ENCODE assay signal across 11 mouse cellular contexts in the genomic region with DNA sequence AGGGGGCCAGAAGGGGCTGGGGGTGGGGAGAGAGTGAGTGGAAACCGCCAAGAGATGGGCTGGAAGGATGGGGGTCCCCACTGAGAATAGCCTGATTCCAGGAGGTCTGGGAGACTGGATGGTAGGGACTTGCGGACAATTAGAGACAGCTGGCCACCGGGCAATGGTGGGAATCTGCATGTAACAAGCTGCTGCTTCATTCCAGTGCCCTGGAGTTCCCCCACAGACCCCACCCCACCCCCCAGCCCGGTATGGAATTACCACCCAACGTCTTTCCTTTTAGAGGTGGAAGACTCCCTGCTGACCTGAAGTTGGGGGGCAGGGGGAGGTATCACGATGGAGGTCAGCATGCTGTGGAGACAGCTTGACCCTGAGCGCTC. TPM values are rescaled to one million over a fixed set of nuclear protein-coding genes. Genes with fewer than 3 reads are reported as not detected.
DNase-seq lines count a peak whose midpoint lies in the region; ATAC-seq and TF ChIP-seq lines count a peak whose summit lies in the region.
"Had no signal": no experiment of that assay in that cellular context is flagged by ENCODE, and none has a peak within 500 bp of the region (broad histone marks: within the 10 kb centered on the region; RNA-seq: fewer than 3 reads in every experiment).

No protein-coding gene starts in this region.

- intact Hi-C loops in heart, postnatal 10 days (cut with DNase I), result loop anchor here (5.0 kb wide), 1 partner anchor 106 kb away; no protein-coding TSS in a partner anchor

- no peaks in the 10 kb centered on the region for H3K9me3 ChIP-seq in heart, embryonic 10.5 days
- H3K9me3 ChIP-seq in CH12.LX (replicated peaks; ENCODE audit: low read length), result no peaks in the 10 kb centered on the region
- H3K9me3 ChIP-seq in forebrain, embryonic 15.5 days, result no peaks in the 10 kb centered on the region
- H3K9me3 ChIP-seq in liver, embryonic 13.5 days (replicated peaks), result no peaks in the 10 kb centered on the region

- H3K4me1 ChIP-seq in heart, embryonic 10.5 days, result peaks cover 86% of the 10 kb centered on the region
- H3K4me1 ChIP-seq in CH12.LX (ENCODE audit: control insufficient read depth in 1 of 2, insufficient read depth in 2 of 2), result peaks cover 18 to 32% of the 10 kb centered on the region in 2 experiments
- peaks cover 79% of the 10 kb centered on the region for H3K4me1 ChIP-seq in forebrain, embryonic 15.5 days
- peaks cover 79% of the 10 kb centered on the region for H3K4me1 ChIP-seq in liver, embryonic 13.5 days (replicated peaks)

- no peak for TF ChIP-seq CTCF in CH12.LX (conservative IDR thresholded peaks at IDR 0.05 in 1 of 2, IDR thresholded peaks at IDR 0.05 in 1 of 2; ENCODE audit: low read depth in 2 of 2, low read length in 2 of 2)

- no peaks in the 10 kb centered on the region for H3K79me2 ChIP-seq in CH12.LX (replicated peaks; ENCODE audit: control insufficient read depth, extremely low read depth, insufficient read depth, poor library complexity, severe bottlenecking)

- no peak for TF ChIP-seq EP300 in CH12.LX (IDR thresholded peaks at IDR 0.05; ENCODE audit: low read length)

- WGBS in heart, embryonic 10.5 days, result 3% methylated on average over 7 of the region's 7 CpGs
- WGBS in forebrain, embryonic 15.5 days, result 3% methylated on average over 7 of the region's 7 CpGs
- WGBS in liver, embryonic 13.5 days (ENCODE audit: insufficient replicate concordance), result 2% methylated on average over 7 of the region's 7 CpGs

- peak overlapping the region; percentile 17 for H3K4me2 ChIP-seq in CH12.LX (ENCODE audit: insufficient read depth, low read depth, poor library complexity, severe bottlenecking)
- peak overlapping the region; percentile 17 for H3K4me2 ChIP-seq in forebrain, embryonic 15.5 days (replicated peaks)
- H3K4me2 ChIP-seq in liver, embryonic 13.5 days, result peak overlapping the region; percentile 66

- no peak for TF ChIP-seq RAD21 in CH12.LX (IDR thresholded peaks at IDR 0.05; ENCODE audit: low read depth, low read length)

- peak overlapping the region; percentile 53 for H3K4me3 ChIP-seq in heart, embryonic 10.5 days
- H3K4me3 ChIP-seq in CH12.LX (replicated peaks in 1 of 3; ENCODE audit: low read depth in 2 of 3, low read length in 2 of 3, poor library complexity in 1 of 3), result no peak overlapping the region
- H3K4me3 ChIP-seq in forebrain, embryonic 15.5 days, result no peak overlapping the region
- H3K4me3 ChIP-seq in liver, embryonic 13.5 days (replicated peaks), result peak overlapping the region; percentile 41; the same call in 1 of the 2 replicates

- TF ChIP-seq POLR2A in CH12.LX (IDR thresholded peaks at IDR 0.05; ENCODE audit: low read depth, low read length), result no peak

- peaks cover under 1% of the 10 kb centered on the region; the same call in 1 of the 2 replicates for H3K36me3 ChIP-seq in heart, embryonic 10.5 days
- H3K36me3 ChIP-seq in CH12.LX (replicated peaks in 1 of 2; ENCODE audit: control insufficient read depth in 1 of 2, insufficient read depth in 1 of 2, low read length in 1 of 2), result peaks cover 3 to 11% of the 10 kb centered on the region in 2 experiments
- no peaks in the 10 kb centered on the region for H3K36me3 ChIP-seq in forebrain, embryonic 15.5 days
- H3K36me3 ChIP-seq in liver, embryonic 13.5 days, result no peaks in the 10 kb centered on the region

- no peak for DNase-seq in heart, embryonic 10.5 days (ENCODE audit: low spot score)
- DNase-seq in heart, postnatal 10 days, result no peak
- no peak for DNase-seq in CH12.LX (ENCODE audit: extremely low read depth)
- DNase-seq in liver, embryonic 13.5 days, result no peak
- DNase-seq in spleen, postnatal 36 days (ENCODE audit: low spot score in 2 of 2), result no peak
- no peak for DNase-seq in left cerebral cortex, adult 8-10 months (ENCODE audit: low spot score in 2 of 2)
- DNase-seq: B cell, adult 2 months had no signal

- dilution Hi-C loops in CH12.LX (cut with MboI; ENCODE audit: extremely low pct_ligation_motif_present, extremely low pct_unique_long_range_greater_than_20kb, low sequenced_read_pairs), result no loop called here

- H3K27me3 ChIP-seq in heart, embryonic 10.5 days (ENCODE audit: insufficient read depth, poor library complexity, severe bottlenecking), result peaks cover 80% of the 10 kb centered on the region
- H3K27me3 ChIP-seq in CH12.LX (replicated peaks), result peaks cover 67% of the 10 kb centered on the region
- peaks cover 39% of the 10 kb centered on the region for H3K27me3 ChIP-seq in forebrain, embryonic 15.5 days
- peaks cover 83% of the 10 kb centered on the region for H3K27me3 ChIP-seq in liver, embryonic 13.5 days

- H3K27ac ChIP-seq in heart, embryonic 10.5 days, result peak overlapping the region; percentile 81
- no peak overlapping the region for H3K27ac ChIP-seq in CH12.LX (ENCODE audit: insufficient read depth, low read depth)
- no peak overlapping the region for H3K27ac ChIP-seq in forebrain, embryonic 15.5 days (replicated peaks)
- no peak overlapping the region for H3K27ac ChIP-seq in liver, embryonic 13.5 days
- H3K27ac ChIP-seq: kidney, postnatal 0 days; liver, embryonic 14.5 days had no signal

- no peak overlapping the region for H3K9ac ChIP-seq in CH12.LX (ENCODE audit: insufficient read depth, low read depth)
- no peak overlapping the region for H3K9ac ChIP-seq in forebrain, embryonic 15.5 days (replicated peaks)
- 0 out of 2 replicates have a peak overlapping the region, but pooled peaks have one; percentile 41 for H3K9ac ChIP-seq in liver, embryonic 13.5 days
- H3K9ac ChIP-seq: liver, embryonic 14.5 days had no signal

- ATAC-seq in forebrain, embryonic 15.5 days (replicated peaks), result no peak
- no peak for ATAC-seq in liver, embryonic 13.5 days (ENCODE audit: low read depth)
- ATAC-seq in inflammation-experienced regulatory T-cells, adult 6 months, result no peak

- in situ Hi-C loops in CH12.LX (cut with MboI; ENCODE audit: low pct_ligation_motif_present, low pct_unique_long_range_greater_than_20kb, low sequenced_read_pairs), result no loop called here

TF ChIP-seq in CH12.LX, 34 proteins besides CTCF, POLR2A, EP300 and RAD21 (continues in another document):
- TF ChIP-seq NRF1 (IDR thresholded peaks at IDR 0.05; ENCODE audit: low read depth, low read length), result no peak

RNA-seq across cellular contexts. Expression of a gene that starts 2.2 kb away (rescaled TPM):
- polyA plus RNA-seq in heart, embryonic 10.5 days (2016; fragmentation: Nextera tagmentation; extraction: Ambion mirVana), result 0.79 and 2.3 TPM in 2 replicates
- total RNA-seq in heart, postnatal 10 days (2021), result not detected
- not detected in 2 replicates for total RNA-seq in CH12.LX (2012; rRNA removed)
- not detected in 2 replicates for total RNA-seq in CH12.LX (2014; rRNA removed)
- not detected in 2 replicates for polyA plus RNA-seq in CH12.LX (2012; ENCODE audit: insufficient read length, low read depth)
- polyA plus RNA-seq in forebrain, embryonic 15.5 days (2015; fragmentation: Nextera tagmentation; extraction: Ambion mirVana), result 2.8 and 4.1 TPM in 2 replicates
- 0.14 and 0.25 TPM in 2 replicates for polyA plus RNA-seq in liver, embryonic 13.5 days (2015; fragmentation: Nextera tagmentation; extraction: Ambion mirVana)
- polyA plus RNA-seq in inflammation-experienced regulatory T-cells, adult 6 months (2017; shearing (Covaris generic)), result not detected
- total RNA-seq in left cerebral cortex, adult 8-10 months (2022), result 10 to 100 TPM; 21.5 to 26.7 (median 25.1) TPM

RNA-seq across cellular contexts. Expression of a gene that starts 12.3 kb away (rescaled TPM):
- 73.4 and 75.4 TPM in 2 replicates for polyA plus RNA-seq in heart, embryonic 10.5 days (2016; fragmentation: Nextera tagmentation; extraction: Ambion mirVana)
- 10 to 100 TPM; 39.7 to 40.1 TPM for total RNA-seq in heart, postnatal 10 days (2021)
- total RNA-seq in CH12.LX (2012; rRNA removed) (139 and 153 TPM in 2 replicates), CH12.LX (2014; rRNA removed) (101 and 102 TPM in 2 replicates)
- polyA plus RNA-seq in CH12.LX (2012; ENCODE audit: insufficient read length, low read depth), result 126 and 131 TPM in 2 replicates
- polyA plus RNA-seq in forebrain, embryonic 15.5 days (2015; fragmentation: Nextera tagmentation; extraction: Ambion mirVana), result 62.3 and 77.8 TPM in 2 replicates
- polyA plus RNA-seq in liver, embryonic 13.5 days (2015; fragmentation: Nextera tagmentation; extraction: Ambion mirVana), result 37.1 and 41.7 TPM in 2 replicates
- polyA plus RNA-seq in inflammation-experienced regulatory T-cells, adult 6 months (2017; shearing (Covaris generic)), result 10 to 100 TPM; 44.2 to 67.2 (median 62.7) TPM
- total RNA-seq in left cerebral cortex, adult 8-10 months (2022), result 10 to 100 TPM; 48.0 to 64.9 (median 62.3) TPM

RNA-seq across cellular contexts. Expression of a gene that starts 31.1 kb away (rescaled TPM):
- 30.8 and 30.9 TPM in 2 replicates for polyA plus RNA-seq in heart, embryonic 10.5 days (2016; fragmentation: Nextera tagmentation; extraction: Ambion mirVana)
- total RNA-seq in heart, postnatal 10 days (2021), result 10 to 100 TPM; 38.6 to 39.5 TPM
- 30.4 and 32.6 TPM in 2 replicates for total RNA-seq in CH12.LX (2012; rRNA removed)
- 14.6 and 14.8 TPM in 2 replicates for total RNA-seq in CH12.LX (2014; rRNA removed)
- polyA plus RNA-seq in CH12.LX (2012; ENCODE audit: insufficient read length, low read depth), result 17.5 and 20.6 TPM in 2 replicates
- polyA plus RNA-seq in forebrain, embryonic 15.5 days (2015; fragmentation: Nextera tagmentation; extraction: Ambion mirVana), result 28.9 and 29.2 TPM in 2 replicates
- 5.6 and 5.7 TPM in 2 replicates for polyA plus RNA-seq in liver, embryonic 13.5 days (2015; fragmentation: Nextera tagmentation; extraction: Ambion mirVana)
- polyA plus RNA-seq in inflammation-experienced regulatory T-cells, adult 6 months (2017; shearing (Covaris generic)), result 1 to 10 TPM; 5.5 to 6.9 (median 5.6) TPM
- 10 to 100 TPM; 76.6 to 84.3 (median 80.0) TPM for total RNA-seq in left cerebral cortex, adult 8-10 months (2022)

RNA-seq across cellular contexts. Expression of a gene that starts 31.3 kb away (rescaled TPM):
- polyA plus RNA-seq in heart, embryonic 10.5 days (2016; fragmentation: Nextera tagmentation; extraction: Ambion mirVana), result 0.36 and 0.39 TPM in 2 replicates
- total RNA-seq in heart, postnatal 10 days (2021), result under 1 TPM; 0.38 to 0.52 TPM
- total RNA-seq in CH12.LX (2012; rRNA removed) (1.1 and 1.4 TPM in 2 replicates), CH12.LX (2014; rRNA removed) (0.51 and 0.81 TPM in 2 replicates)
- 0.80 and 0.90 TPM in 2 replicates for polyA plus RNA-seq in CH12.LX (2012; ENCODE audit: insufficient read length, low read depth)
- 53.4 and 55.4 TPM in 2 replicates for polyA plus RNA-seq in forebrain, embryonic 15.5 days (2015; fragmentation: Nextera tagmentation; extraction: Ambion mirVana)
- polyA plus RNA-seq in liver, embryonic 13.5 days (2015; fragmentation: Nextera tagmentation; extraction: Ambion mirVana), result 0.08 and 0.10 TPM in 2 replicates
- polyA plus RNA-seq in inflammation-experienced regulatory T-cells, adult 6 months (2017; shearing (Covaris generic)), result under 1 TPM in 1 of 3 experiments, not detected in 2; 0.24 TPM
- 10 to 100 TPM; 62.4 to 70.5 (median 64.8) TPM for total RNA-seq in left cerebral cortex, adult 8-10 months (2022)

RNA-seq across cellular contexts. Expression of a gene that starts 58.2 kb away (rescaled TPM):
- polyA plus RNA-seq in heart, embryonic 10.5 days (2016; fragmentation: Nextera tagmentation; extraction: Ambion mirVana), result 103 and 107 TPM in 2 replicates
- total RNA-seq in heart, postnatal 10 days (2021), result 100 to 1,000 TPM; 171 to 173 TPM
- total RNA-seq in CH12.LX (2012; rRNA removed) (0.29 and 0.47 TPM in 2 replicates), CH12.LX (2014; rRNA removed) (not detected in 2 replicates)
- 0.84 and 1.2 TPM in 2 replicates for polyA plus RNA-seq in CH12.LX (2012; ENCODE audit: insufficient read length, low read depth)
- 21.7 and 21.9 TPM in 2 replicates for polyA plus RNA-seq in forebrain, embryonic 15.5 days (2015; fragmentation: Nextera tagmentation; extraction: Ambion mirVana)
- polyA plus RNA-seq in liver, embryonic 13.5 days (2015; fragmentation: Nextera tagmentation; extraction: Ambion mirVana), result 7.4 and 9.0 TPM in 2 replicates
- not detected for polyA plus RNA-seq in inflammation-experienced regulatory T-cells, adult 6 months (2017; shearing (Covaris generic))
- total RNA-seq in left cerebral cortex, adult 8-10 months (2022), result 10 to 100 TPM; 25.9 to 30.7 (median 28.7) TPM

Comparison
In these comparisons a context has a peak if more than half of its experiments do, and no peak if none do; other contexts are left out.
1. H3K4me3 ChIP-seq: peak in heart, embryonic 10.5 days (single experiment) and liver, embryonic 13.5 days (single experiment); none in CH12.LX (0 of 3) and forebrain, embryonic 15.5 days (single experiment).
2. Peak in every context shown above with its lines, with median percentiles within 50 percentile points of each other: H3K4me2 ChIP-seq.